Mouse (Mus musculus): ENCODE data around the gene Minpp1. TPM values are rescaled to one million over a fixed set of nuclear protein-coding genes. Genes with fewer than 3 reads are reported as not detected.

Gene Minpp1
- total RNA-seq, 1 experiment from 2014 or later, result 100 TPM

DNA sequence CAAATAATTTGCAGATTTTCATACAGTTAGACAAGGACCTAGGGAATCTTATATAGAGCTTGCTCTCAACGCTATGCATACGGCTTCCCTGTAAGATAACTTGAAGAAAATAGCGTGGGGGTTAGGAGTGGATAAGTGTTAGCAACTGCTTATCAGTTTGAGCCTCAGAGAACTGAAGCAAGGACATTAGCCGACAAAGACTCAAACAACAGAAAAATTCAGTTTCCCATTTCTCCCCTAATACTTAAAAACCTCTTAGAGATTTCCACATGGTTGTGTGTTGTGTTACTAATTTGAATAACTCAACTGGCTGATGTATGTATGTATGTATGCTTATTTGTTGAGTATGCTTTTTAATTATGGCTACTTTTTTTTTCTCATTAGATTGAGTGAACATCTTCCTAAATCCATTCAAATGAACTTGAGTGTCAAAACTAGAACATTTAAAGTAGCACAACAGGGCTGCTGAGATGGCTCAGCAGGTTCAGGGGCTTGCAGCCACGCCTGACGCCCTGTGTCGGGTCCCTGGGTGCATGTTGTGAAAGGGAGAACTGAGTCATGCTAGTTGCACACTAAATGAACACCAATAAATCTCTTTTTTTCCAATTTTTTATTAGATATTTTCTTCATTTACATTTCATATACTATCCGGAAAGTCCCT is 2.2 kb downstream of the Minpp1 start:
- no peak for ATAC-seq (replicated peaks; ENCODE audit: low read depth, poor library complexity, severe bottlenecking)

DNA sequence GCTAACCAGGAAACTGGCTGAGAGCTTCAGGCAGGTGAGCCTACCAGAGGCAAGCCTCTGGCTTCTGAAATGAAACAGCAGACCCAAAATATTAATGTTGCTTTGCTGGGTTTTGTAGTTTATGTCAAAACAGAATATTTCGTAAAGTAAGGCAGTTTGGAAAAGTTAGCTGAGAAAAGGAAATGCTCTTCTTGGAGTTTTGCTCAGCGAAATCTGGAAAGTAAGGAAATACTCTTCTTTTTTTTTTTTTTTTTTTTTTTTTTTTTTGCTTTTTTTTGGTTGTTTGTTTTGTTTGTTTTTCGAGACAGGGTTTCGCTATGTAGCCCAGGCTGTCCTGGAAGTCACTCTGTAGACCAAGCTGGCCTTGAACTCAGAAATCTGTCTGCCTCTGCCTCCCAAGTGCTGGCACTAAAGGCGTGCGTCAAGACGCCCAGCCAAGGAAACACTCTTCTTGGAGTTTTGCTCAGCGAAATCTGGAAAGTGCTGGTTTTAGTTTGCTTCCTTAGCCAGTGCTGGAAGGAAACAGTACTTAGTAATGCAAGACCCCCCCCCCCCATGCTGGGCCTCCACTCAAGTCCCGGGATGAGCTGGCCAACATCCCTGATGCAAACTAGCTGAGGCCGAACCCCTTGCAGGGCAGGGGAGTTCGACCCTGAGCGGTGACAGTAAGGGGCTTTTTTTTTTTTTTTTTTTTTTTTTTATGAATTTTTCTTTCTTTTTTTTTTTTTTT is 3.8 kb downstream of the Minpp1 start:
- no peak for ATAC-seq (replicated peaks; ENCODE audit: low read depth, poor library complexity, severe bottlenecking)

DNA sequence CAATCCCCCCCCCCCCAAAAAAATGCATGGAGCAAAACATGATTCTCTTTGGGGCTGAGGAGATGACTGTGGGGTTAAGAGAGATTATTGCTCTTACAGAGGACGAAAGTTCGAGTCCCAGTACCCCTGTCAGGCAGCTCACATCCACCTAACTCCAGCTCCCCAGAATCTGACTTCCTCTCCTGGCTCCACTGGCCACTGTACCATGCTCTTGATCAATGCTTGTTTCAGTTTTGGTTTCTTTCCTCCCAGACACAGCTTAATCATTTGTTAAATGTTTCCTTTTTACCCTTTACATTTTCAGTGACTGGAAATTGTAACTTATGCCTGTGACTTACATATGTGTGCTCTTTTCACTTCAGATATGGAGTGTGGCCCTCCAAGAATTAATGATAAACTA is 5.4 kb downstream of the Minpp1 start:
- 0 out of 2 replicates have a peak, but pooled peaks have one; percentile 36 for ATAC-seq (replicated peaks; ENCODE audit: low read depth, poor library complexity, severe bottlenecking)

DNA sequence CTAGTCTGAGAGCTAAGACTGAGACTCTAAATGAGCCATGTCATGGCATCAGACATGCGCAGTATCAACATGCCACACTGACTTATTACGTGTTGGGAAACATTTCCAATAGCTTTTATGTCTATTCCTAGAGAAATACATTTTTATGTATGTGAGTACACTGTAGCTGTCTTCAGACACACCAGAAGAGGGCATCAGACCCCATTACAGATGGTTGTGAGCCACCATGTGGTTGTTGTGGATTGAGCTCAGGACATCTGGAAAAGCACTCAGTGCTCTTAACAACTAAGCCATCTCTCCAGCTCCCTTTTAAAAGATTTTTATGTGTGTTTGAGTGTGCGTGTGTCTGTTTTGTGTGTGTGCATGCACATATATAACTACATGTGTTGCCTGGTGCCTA is 6.8 kb downstream of the Minpp1 start:
- no peak for ATAC-seq (replicated peaks; ENCODE audit: low read depth, poor library complexity, severe bottlenecking)

DNA sequence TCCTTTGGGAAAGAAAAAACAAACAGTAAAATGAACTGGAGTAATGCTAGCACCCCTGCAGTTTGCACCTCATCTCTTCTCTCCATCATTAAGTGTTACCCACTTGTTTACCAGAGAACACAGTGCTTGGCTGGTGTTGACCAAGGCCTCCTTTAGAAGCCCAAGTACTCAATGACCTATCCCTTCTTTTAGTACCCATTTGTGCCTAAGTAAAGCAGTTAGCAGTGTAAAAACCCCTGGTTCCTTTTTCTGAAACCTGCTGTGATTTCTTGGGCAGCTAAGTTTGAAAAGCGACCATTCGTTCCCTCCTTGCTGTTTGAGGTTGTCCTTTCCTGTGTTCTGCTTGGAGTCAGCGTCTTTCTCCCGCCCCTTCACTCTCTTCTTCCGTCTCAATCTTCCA is 7.4 kb downstream of the Minpp1 start:
- no peak for ATAC-seq (replicated peaks; ENCODE audit: low read depth, poor library complexity, severe bottlenecking)

DNA sequence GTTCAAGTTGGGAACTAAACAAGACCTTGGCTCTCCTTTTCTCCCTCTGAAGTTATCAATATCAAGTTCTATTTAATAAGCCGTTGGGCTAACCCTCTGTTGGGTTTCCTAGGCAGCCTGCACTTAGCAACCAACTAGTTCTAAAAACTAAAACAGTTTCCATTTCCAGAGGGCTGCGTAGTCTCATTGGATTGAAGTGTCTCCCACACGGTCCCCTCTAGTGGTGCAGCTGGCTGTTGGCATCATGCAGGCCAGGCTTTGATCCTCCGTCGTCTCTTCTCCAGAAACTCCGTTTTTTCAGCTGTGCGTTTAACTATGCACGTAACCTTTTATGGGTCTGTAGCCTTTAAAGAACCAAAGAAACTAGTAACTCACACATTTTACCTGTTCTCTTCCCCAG is 7.9 kb downstream of the Minpp1 start:
- ATAC-seq (replicated peaks; ENCODE audit: low read depth, poor library complexity, severe bottlenecking), result no peak

DNA sequence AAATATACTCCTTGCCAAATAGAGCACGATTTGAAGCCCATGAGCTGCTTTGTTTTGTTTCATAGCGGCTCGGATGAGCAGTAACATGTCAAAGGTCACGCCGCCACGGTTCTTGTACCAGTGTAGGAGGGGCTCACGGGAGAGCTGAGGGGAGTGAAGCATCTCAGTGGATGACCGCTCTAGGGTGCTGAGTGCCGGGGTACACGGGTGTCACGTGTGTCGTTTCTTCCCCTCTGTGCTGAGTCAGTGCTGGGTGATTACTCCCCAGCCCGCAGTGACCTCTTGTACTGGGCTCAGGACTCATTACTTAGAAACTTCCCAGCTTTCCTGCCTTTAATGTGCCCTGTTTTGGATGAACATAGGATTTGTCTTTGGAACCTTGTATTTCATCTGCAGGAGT is 9.0 kb downstream of the Minpp1 start:
- no peak for ATAC-seq (replicated peaks; ENCODE audit: low read depth, poor library complexity, severe bottlenecking)

DNA sequence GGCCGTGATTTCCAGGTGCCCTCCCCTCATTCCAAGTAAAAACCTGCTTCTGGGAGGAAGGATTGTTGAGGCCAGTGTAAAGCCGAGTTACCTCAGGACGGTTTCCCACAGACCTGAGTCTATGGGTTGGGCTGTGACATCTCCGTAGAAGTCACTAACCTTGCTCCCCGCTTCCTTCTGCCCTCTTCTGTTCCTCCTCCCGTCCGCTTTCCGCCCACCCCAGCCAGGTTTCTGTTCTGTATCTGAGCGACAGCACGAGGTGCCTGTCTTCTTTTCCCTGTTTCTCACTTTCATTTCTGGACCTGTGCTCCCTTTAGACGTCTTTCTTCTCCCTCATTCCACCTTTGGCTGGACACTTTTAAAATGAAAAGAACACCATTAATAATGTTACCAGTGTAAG is 9.5 kb downstream of the Minpp1 start:
- ATAC-seq (replicated peaks; ENCODE audit: low read depth, poor library complexity, severe bottlenecking), result no peak

DNA sequence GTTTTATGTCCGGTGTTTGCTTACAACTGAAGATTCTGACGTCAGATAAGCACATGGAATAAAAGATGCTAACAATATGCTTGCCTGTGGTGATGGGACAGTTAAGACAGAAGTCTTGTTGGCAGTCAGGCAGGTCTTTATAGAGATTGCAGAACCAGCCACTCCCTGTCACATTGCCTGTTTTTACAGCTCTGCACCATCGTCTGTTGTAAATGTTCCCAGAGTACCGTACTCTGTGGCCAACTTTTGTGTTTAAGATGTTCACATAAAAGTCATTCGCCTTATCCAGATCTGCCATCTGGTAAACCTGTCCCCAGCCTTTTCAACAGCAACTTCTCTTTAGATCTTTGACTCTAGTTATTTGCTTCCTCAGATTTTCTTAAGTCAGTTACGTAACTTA is 11.8 kb downstream of the Minpp1 start:
- no peak for ATAC-seq (replicated peaks; ENCODE audit: low read depth, poor library complexity, severe bottlenecking)

DNA sequence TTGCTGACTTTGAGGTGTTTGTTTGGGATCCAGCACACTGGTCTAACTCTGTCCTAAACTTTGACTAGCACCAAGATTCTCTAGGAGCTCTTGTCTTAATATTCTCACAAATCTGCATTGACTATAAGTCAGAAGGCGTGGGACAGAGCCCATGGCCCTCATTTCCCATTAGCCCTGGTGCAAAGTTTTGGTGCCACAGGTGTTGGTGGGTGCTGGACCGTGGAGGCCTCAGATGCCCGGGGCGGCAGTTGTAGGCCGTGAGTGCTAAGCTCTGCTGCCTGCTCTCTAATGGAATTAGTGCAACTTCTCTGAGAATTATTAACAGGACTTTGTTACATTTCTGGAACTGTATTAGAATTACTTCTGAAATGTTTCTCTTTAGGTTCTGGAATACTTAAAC is 12.4 kb downstream of the Minpp1 start:
- no peak for ATAC-seq (replicated peaks; ENCODE audit: low read depth, poor library complexity, severe bottlenecking)

DNA sequence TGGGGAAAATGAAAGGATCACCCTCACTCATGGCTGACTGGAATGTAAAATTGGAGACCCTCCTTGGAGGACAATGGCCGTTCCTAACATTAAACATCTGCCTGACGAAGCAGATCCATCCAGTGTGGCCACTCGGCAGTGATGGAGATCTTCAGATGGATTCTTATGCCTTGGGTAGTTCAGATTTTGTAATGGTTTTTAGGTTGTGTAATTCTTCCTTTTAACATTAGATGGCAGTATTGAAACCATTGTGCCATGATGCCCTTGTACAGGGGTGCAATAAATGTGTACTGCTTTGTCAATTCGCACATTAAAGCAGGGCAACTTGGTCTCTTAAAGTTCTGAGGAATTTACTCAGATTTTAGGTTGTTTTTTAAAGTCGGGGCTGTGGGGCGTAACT is 15.8 kb downstream of the Minpp1 start:
- peak; percentile 66 for ATAC-seq (replicated peaks; ENCODE audit: low read depth, poor library complexity, severe bottlenecking)

DNA sequence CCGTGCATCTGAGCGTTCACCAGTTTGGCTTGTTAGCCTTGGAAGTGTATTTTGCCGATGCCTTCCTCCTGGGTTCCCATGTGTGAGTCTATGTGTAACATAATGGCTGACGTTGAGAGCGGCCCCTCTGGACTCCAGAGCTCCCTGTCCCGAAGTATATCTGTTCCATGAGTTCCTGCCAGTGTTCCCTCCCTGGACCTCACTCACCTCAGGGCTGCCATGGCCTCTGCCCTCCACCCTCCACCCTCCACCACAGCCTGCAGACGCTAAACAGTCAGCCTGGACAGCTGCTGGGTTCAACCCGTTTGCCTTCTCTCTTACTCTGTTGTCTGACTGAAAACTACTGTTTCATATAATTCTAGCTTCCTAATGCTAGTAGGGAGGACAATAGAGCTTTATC is 20.5 kb downstream of the Minpp1 start:
- no peak for ATAC-seq (replicated peaks; ENCODE audit: low read depth, poor library complexity, severe bottlenecking)

DNA sequence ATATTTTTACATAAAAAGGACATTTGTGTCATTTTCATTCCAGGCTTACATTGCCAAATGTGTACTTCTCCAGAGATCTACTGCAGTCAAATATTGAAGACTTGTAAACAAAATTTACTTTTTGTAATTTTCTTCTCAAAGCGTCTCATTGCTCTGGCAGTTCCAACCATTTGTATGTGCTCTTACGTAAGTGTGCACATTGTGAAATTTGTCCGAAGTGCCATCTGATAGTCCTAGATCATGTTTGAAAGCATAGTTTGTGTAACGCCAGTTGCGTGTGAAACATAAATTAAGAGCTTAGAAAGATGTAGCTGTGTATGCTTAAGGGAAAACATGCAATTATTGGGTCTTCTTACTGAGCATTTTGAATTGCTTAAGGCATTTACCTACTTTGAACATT is 20.9 kb downstream of the Minpp1 start:
- no peak for ATAC-seq (replicated peaks; ENCODE audit: low read depth, poor library complexity, severe bottlenecking)

DNA sequence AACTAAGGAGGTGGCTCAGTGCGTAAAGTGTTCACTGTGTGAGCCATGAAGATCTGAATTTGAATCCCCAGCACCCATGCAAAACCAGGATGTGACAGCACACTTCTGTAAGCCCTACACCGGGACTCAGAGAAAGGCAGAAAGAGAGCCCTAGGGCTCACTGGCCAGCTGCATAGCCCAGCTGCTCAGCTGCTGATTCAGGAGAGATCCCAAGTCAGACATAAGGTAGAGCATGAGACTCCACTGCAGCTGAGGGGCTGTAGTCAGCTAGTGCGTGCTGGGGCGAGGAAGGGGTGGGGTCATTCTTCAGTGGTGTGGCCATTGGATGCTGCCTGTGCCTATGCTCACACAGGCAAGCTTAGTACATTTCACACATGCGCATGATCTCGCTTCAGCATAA is 21.5 kb downstream of the Minpp1 start:
- ATAC-seq (replicated peaks; ENCODE audit: low read depth, poor library complexity, severe bottlenecking), result no peak

DNA sequence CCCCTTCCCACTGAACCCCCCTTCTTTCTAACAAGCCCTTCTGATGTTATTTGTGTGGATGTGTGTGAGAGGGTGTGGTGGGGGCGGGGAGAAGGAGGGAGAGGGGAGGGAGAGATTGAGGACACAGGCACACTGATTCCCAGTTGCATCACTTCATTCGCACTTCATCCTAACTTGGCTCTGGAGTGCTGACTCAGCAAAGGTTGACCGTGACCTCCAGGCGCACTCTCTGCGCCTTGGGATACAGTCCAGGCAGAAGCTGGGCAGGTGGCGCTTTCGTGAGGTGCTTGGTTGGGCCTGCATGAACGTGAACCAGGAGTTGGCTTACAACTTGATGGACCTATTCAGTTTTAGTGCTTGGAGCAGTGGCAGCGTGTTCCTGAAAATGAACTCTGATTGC is 22.0 kb downstream of the Minpp1 start:
- no peak for ATAC-seq (replicated peaks; ENCODE audit: low read depth, poor library complexity, severe bottlenecking)

DNA sequence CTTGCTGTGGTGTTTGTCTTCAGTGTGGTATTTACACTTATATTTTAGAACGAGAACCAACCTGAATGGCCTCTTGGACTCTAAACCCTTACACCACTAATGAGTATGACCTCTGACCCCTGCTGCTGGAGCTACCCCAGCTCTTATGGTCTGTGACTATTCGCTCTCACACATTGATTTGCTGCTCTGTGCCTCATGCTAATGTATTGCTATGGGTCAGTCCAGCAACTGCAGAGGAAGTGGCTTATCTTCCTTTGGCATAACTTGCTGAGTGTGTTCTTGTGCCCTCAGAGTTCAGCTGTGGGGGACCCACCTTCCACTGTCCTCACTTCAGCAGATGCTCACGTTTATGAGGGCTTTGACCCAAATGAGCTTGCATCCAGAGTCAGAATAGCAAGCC is 24.7 kb downstream of the Minpp1 start:
- ATAC-seq (replicated peaks; ENCODE audit: low read depth, poor library complexity, severe bottlenecking), result peak; percentile 33; the same call in 1 of the 2 replicates

DNA sequence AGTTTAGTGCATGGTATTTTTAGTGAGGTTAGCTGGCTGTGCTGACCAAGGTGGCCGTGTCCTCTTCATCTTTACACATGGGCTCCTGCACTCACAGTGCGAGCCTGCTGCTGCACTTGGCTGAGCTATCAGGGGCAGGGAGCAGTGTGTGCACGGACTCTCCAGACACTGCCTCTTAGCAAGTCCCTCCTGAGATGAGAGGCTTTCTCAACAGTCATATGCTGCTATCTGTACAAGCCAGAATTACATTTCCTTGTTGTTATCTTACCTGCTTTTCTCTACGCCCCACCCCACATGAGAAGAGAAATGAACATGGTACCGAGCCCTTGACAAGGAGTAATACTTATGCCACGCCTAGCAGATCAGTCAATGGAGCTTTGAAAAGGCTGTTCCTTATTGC is 25.4 kb downstream of the Minpp1 start:
- peak; percentile 77 for ATAC-seq (replicated peaks; ENCODE audit: low read depth, poor library complexity, severe bottlenecking)

DNA sequence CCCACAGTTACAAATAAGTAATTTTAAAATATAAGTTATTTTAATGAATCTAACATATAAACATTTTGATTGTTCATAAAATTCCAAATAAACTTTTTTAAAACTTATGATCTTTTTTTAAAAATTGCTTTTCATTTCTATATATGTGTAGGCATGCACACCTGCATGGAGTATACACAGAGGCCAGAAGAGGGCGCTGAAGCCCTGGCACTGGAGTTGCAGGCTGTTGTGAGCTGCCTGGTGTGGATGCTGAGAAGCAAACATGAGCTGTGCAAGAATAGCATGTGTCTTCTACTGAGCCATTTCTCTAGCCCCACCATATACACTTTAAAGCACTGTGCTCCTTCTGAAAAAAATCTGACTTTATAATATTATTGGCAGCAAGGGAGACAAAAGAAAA is 26.9 kb downstream of the Minpp1 start:
- no peak for ATAC-seq (replicated peaks; ENCODE audit: low read depth, poor library complexity, severe bottlenecking)

DNA sequence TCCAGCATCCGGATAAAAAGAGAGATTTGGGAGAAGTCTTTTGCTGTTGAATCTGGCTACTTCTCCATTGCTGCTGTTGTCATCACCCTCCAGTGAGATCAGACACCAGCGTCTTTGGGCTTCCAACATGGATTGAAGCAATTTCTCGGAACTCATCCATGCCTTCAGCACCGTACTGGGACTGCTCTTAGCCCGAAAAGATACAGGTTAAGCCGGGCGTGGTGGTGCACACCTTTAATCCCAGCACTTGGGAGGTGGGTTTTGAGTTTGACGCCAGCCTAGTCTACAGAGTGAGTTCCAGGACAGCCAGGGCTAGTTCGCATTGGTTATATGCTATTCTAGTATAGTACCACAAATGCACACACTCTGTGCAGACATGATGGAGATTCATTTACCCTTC is 31.0 kb downstream of the Minpp1 start:
- no peak for ATAC-seq (replicated peaks; ENCODE audit: low read depth, poor library complexity, severe bottlenecking)

DNA sequence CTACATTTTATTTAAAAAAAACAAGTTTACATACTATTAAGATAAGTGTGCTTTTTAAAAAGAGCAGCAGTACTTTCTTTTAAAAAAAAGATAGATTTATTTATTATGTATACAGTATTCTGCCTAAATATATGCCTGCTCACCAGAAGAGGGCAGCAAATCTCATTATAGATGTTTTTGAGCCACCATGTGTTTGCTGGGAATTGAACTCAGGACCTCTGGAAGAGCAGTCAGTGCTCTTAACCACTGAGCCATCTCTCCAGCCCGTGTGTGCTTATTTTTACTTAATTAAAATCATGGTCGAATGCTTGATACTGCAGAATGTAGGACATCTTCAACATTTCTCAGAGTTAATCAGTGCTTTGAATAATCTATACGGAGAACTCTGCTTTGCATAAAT is 35.9 kb downstream of the Minpp1 start:
- no peak for ATAC-seq (replicated peaks; ENCODE audit: low read depth, poor library complexity, severe bottlenecking)

DNA sequence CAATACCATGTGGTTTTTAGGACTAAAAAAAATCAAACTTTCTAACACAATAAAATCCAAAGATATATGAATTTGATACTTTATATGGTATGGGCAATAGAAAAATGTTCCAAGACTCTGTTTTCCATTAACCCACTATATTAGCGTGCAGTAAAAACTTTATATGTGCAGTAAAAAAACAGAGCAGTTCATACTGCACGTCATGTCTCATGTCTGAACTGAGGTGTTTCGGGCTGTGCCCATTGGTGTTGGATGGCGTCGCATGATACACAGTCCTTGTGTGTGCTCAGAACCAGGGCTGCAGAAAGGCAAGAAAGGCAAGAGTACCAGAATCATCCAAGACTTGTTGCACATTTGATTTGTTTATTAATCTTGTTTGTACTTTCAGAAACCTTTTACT is 36.7 kb downstream of the Minpp1 start:
- no peak for ATAC-seq (replicated peaks; ENCODE audit: low read depth, poor library complexity, severe bottlenecking)

DNA sequence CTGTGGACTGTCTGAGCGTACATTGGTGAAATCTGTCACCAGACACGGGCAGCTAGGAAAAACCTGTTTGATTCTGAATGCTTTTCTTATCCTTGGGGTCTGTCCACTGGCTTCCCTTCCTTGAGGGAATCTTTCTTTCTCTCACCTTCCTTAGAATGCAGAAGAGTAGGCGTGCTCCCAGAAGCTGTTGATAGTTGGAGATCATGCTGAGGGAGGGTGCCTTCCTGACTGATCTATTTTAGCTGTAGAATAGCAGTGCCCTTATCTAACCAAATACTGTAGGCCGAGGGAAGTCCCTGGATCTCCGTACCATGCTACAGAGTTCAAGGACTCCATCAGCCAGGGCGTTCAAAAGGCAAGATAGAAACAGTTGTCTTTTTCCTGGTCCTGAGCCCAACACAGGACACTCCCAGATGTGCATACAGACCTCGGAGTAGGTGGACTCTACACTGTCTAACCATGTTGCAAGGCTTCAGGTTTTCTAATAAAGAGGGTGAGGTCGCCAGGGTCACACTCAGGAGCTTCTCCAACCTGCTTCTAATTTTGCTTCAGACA is 37.3 kb downstream of the Minpp1 start:
- 0 out of 2 replicates have a peak, but pooled peaks have one; percentile 8 for ATAC-seq (replicated peaks; ENCODE audit: low read depth, poor library complexity, severe bottlenecking)
